Mouse (Mus musculus): ENCODE measurements around the gene Slc17a3.

Gene Slc17a3

GRCm38 (mm10) chr13:23873141-23873540 lies 33.9 kb downstream of the Slc17a3 start:
- DNase-seq (ENCODE audit: low read depth, low spot score) = no peak

- DNase-seq (ENCODE audit: low read depth, low spot score) = no peak
Observed at GRCm38 (mm10) chr13:23879106-23879505, 39.9 kb downstream of the Slc17a3 start.

- no peak for DNase-seq (ENCODE audit: low read depth, low spot score)
Observed at GRCm38 (mm10) chr13:23879636-23880035, 40.4 kb downstream of the Slc17a3 start.

DNA sequence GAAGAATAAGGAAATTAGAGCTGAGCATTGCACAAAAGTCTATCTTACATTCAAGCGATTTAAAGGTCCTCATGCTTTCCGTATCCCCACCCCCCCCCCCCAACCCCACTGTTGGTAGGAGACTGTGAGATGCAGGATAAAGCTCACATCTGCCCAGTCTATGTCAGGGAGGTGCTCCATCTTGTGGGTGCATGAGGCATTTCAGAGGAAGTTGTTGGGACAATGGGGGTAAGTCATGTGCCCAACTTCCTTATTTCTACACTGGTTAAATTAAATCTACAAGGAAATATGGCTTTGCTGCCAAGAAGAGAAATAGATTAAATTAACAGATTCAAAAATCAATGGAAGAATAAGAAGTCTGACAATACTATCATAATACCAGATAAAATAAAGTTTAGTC lies 46.3 kb downstream of the Slc17a3 start:
- peak; percentile 6 for DNase-seq (ENCODE audit: low read depth, low spot score)

DNA sequence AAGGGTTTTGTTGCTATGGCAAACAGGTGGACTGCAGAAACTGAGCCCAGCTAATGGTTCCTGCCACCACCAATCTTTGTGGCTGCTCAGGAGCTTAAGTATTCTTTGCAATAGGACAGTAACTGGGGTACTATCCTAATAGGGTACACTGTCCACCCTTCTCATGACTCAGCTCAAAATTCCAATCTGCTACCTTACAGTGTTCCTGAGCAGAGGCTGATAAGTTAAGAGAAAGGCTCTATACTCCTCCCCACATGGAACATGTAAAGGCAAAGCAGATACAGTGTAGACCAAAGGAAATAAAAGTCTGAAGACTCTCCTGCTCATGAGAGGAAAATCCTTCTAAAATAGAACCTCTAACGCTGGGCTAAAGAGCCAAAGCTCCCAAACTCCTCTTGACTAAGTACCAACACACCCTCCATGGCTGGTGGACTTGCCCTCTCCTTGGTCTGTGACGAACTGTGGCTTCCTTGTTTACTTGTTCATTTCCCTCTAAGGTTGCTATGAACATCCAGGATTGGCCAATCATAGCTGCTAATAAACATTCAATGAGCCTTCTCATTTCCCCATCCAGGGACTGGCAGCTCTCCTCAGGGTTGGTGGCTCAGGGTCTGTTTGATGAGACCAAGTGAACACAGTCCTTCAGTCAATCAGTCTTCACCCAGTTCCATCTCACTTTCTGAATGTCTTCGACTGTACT lies 47.9 kb downstream of the Slc17a3 start:
- DNase-seq (ENCODE audit: low read depth, low spot score) = no peak

DNA sequence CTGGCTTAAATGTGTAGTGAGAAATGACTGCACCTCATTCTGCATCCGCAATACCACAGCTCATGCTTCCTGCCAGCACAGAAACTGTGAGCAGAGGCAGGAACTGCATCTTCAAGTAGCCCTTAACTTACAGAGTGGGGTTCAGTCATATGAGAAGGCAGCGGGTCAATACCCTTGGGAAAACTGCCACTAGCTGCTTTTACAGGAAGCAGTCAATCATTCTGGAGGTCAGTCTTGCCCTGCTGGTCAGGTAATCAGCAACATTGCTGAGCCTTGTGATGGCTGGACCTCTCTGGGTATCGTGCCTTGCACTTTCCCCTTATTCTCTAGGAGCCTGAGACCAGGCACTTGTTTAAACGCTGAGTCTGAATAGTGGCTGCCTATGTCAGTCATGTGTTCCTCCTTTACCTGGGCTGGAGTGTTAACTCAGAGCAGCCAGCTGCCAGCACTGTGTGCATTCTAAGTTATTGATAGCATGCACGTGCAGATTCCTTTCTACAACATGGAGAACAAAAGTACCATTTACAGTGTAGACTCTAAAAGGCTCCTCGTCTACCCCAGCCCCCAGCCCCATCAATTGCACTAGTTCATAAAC lies 49.9 kb downstream of the Slc17a3 start:
- DNase-seq (ENCODE audit: low read depth, low spot score) = no peak

GRCm38 (mm10) chr13:23892592-23893268 lies 53.5 kb downstream of the Slc17a3 start:
- DNase-seq (ENCODE audit: low read depth, low spot score) = no peak

GRCm38 (mm10) chr13:23893269-23893593 lies 54.0 kb downstream of the Slc17a3 start:
- DNase-seq (ENCODE audit: low read depth, low spot score) = no peak

DNA sequence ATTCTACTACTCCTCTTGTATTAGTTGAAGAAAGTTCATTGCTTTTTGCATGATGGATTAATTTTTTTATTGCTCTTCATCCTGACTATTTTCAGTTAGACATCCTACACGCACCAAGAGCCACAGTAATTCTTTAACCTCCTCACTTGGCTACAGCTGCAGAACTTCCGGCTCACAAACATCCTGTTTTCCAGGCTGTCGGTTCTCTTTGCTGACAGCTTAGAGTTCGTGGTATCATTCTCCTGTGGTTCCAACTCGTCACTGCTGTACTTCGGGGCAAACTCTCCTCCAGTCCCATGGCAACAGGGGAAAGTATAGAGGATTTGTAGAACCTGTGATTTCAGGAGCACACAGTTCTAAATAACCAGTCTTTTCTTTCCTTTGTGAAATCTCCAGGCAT lies 59.0 kb downstream of the Slc17a3 start:
- peak; percentile 5 for DNase-seq (ENCODE audit: low read depth, low spot score)

- DNase-seq (ENCODE audit: low read depth, low spot score) = no peak
Observed at GRCm38 (mm10) chr13:23906906-23907305, 67.7 kb downstream of the Slc17a3 start.

GRCm38 (mm10) chr13:23910121-23910520 lies 70.9 kb downstream of the Slc17a3 start:
- no peak for DNase-seq (ENCODE audit: low read depth, low spot score)

All from CD4-positive helper T cell, adult 2 months (primary cell).